Mouse (Mus musculus) hindbrain, embryonic 14.5 days (tissue): ENCODE measurements around the gene Pdlim1. TPM values are rescaled to one million over a fixed set of nuclear protein-coding genes. Genes with fewer than 3 reads are reported as not detected.

ENCODE experiments used
- ATAC-seq: fragments of 200-750 bp; cut with Nextera tagmentation; 2 replicates; pipeline ENCODE4 v1.8.0; 2017; ENCODE audit warnings: moderate number of reproducible peaks, mild to moderate bottlenecking, moderate TSS enrichment, moderate library complexity; ENCODE audit not compliant: low FRiP score
- DNase-seq: peaks from one replicate; pipeline ENCODE4 v3.0.0-alpha.2; 2015; ENCODE audit warnings: low spot score
- H3K27ac ChIP-seq: fragments of 300-500 bp; sonication (generic); 2 replicates; pipeline ENCODE4 v1.5.1; 2014; ENCODE audit warnings: mild to moderate bottlenecking, moderate library complexity
- H3K27me3 ChIP-seq: fragments of 300-500 bp; sonication (generic); 2 replicates; pipeline ENCODE4 v1.6.1; 2014; ENCODE audit warnings: mild to moderate bottlenecking, low read length, mixed read lengths; ENCODE audit not compliant: control insufficient read depth, insufficient read depth
- H3K36me3 ChIP-seq: fragments of 300-500 bp; sonication (generic); replicated peaks from 2 replicates; pipeline ENCODE4 v1.6.1; 2014; ENCODE audit not compliant: control insufficient read depth, insufficient read depth
- H3K4me1 ChIP-seq: fragments of 300-500 bp; sonication (generic); replicated peaks from 2 replicates; pipeline ENCODE4 v1.6.1; 2014; ENCODE audit warnings: antibody characterized with exemption, low read length, mixed read lengths; ENCODE audit not compliant: control insufficient read depth, insufficient read depth
- H3K4me2 ChIP-seq: fragments of 300-500 bp; sonication (generic); replicated peaks from 2 replicates; pipeline ENCODE4 v1.6.1; 2014; ENCODE audit warnings: mild to moderate bottlenecking, moderate library complexity
- H3K4me3 ChIP-seq: fragments of 300-500 bp; sonication (generic); replicated peaks from 2 replicates; pipeline ENCODE4 v1.5.1; 2014; ENCODE audit warnings: mild to moderate bottlenecking, low read length
- H3K9ac ChIP-seq: fragments of 300-500 bp; sonication (generic); 2 replicates; pipeline ENCODE4 v1.6.1; 2014
- H3K9me3 ChIP-seq: fragments of 300-500 bp; sonication (generic); 2 replicates; pipeline ENCODE4 v1.6.1; 2016; ENCODE audit warnings: low read length; ENCODE audit not compliant: control insufficient read depth
- WGBS: fragments of 180-500 bp; shearing (Covaris S2); extraction: QIAGEN DNeasy Blood & Tissue Kit; methylation state at CpG from one replicate; pipeline ENCODE4 v1.1.7; 2014; 5-methylcytosine and 5-hydroxymethylcytosine counted together
- polyA plus RNA-seq: library from polyadenylated mRNA; unstranded; fragments of >200 nt; fragmentation: Nextera tagmentation; extraction: Ambion mirVana; gene quantifications from 2 replicates; pipeline ENCODE4 v1.2.1, GENCODE M21; 2014

Pdlim1 gene
- polyA plus RNA-seq = 9.0 and 9.4 TPM in 2 replicates

GRCm38 (mm10) chr19:40271308-40271892 is at the start of gene Pdlim1:
Gene Pdlim1, minus strand, starts transcription at chr19:40271842.
- peaks cover 6% of the 10 kb centered on the region; the same call in 1 of the 2 replicates for H3K4me1 ChIP-seq
- H3K9me3 ChIP-seq = no peaks in the 10 kb centered on the region
- H3K4me2 ChIP-seq = peak within 1 kb of the TSS; percentile 97
- no peaks in the 10 kb centered on the region for H3K36me3 ChIP-seq
- DNase-seq (peak; percentile 38), ATAC-seq (peak; percentile 67)
- under 1% methylated on average over 53 of the region's 54 CpGs for WGBS
- no peak within 1 kb of the TSS for H3K27ac ChIP-seq
- H3K4me3 ChIP-seq = peak within 1 kb of the TSS; percentile 50
- peak within 1 kb of the TSS; percentile 42 for H3K9ac ChIP-seq
- H3K27me3 ChIP-seq = peaks cover 37% of the 10 kb centered on the region

- Histone ChIP-seq H3K9me3 (no peaks in the 10 kb centered on the region), H3K27me3 (no peaks in the 10 kb centered on the region), H3K27ac (no peak overlapping the region), H3K4me2 (no peak overlapping the region), H3K4me3 (no peak overlapping the region), H3K4me1 (no peaks in the 10 kb centered on the region), H3K9ac (no peak overlapping the region), H3K36me3 (peaks cover 43% of the 10 kb centered on the region)
- no peak for ATAC-seq
- DNase-seq = no peak
- WGBS = 79% methylated on average over 3 of the region's 3 CpGs
These were observed 47.6 kb upstream of the Pdlim1 start for GRCm38 (mm10) chr19:40319199-40319598.

- H3K4me3 ChIP-seq = no peak overlapping the region
- H3K27me3 ChIP-seq = no peaks in the 10 kb centered on the region
- no peak for ATAC-seq
- no peak overlapping the region for H3K9ac ChIP-seq
- no peak for DNase-seq
- no peaks in the 10 kb centered on the region for H3K4me1 ChIP-seq
- peaks cover 43% of the 10 kb centered on the region for H3K36me3 ChIP-seq
- no peak overlapping the region for H3K4me2 ChIP-seq
- 17% methylated on average over 6 of the region's 6 CpGs for WGBS
- H3K27ac ChIP-seq = no peak overlapping the region
- no peaks in the 10 kb centered on the region for H3K9me3 ChIP-seq
These were observed 46.9 kb upstream of the Pdlim1 start for GRCm38 (mm10) chr19:40318511-40318910.

DNA sequence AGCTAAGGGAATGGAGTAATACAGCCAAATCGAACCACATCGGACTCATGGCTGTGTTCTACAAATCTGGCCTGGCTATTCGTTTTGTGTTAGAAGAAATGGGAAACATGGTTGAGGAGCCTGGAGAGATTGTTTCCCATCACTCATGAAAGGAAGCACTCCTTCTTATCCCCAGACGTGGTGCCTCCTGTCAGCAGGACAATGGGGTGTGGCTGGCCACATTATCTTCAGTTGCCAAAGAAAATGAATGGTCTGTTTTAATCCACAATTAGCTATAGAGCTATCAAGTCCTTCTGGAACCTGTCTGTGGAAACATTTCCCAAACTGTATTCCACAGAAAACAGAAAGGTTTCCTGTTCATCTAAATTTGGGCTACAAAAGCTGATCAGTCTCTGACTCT is 45.4 kb upstream of the Pdlim1 start:
- no peak for ATAC-seq
- Histone ChIP-seq H3K9me3 (no peaks in the 10 kb centered on the region), H3K36me3 (peaks cover 48% of the 10 kb centered on the region), H3K27ac (no peak overlapping the region), H3K4me1 (no peaks in the 10 kb centered on the region), H3K27me3 (no peaks in the 10 kb centered on the region), H3K4me3 (no peak overlapping the region), H3K4me2 (no peak overlapping the region), H3K9ac (no peak overlapping the region)
- no peak for DNase-seq
- WGBS = 48% methylated on average over 4 of the region's 4 CpGs

GRCm38 (mm10) chr19:40314252-40314651 is 42.6 kb upstream of the Pdlim1 start:
- Histone ChIP-seq H3K27ac (no peak overlapping the region), H3K27me3 (no peaks in the 10 kb centered on the region), H3K36me3 (peaks cover 59% of the 10 kb centered on the region), H3K4me3 (no peak overlapping the region), H3K4me2 (no peak overlapping the region), H3K9me3 (no peaks in the 10 kb centered on the region), H3K4me1 (no peaks in the 10 kb centered on the region), H3K9ac (no peak overlapping the region)
- no peak for DNase-seq
- no peak for ATAC-seq
- 95% methylated on average over 11 of the region's 11 CpGs for WGBS

- ATAC-seq = no peak
These were observed 40.0 kb upstream of the Pdlim1 start for GRCm38 (mm10) chr19:40311631-40312030.

DNA sequence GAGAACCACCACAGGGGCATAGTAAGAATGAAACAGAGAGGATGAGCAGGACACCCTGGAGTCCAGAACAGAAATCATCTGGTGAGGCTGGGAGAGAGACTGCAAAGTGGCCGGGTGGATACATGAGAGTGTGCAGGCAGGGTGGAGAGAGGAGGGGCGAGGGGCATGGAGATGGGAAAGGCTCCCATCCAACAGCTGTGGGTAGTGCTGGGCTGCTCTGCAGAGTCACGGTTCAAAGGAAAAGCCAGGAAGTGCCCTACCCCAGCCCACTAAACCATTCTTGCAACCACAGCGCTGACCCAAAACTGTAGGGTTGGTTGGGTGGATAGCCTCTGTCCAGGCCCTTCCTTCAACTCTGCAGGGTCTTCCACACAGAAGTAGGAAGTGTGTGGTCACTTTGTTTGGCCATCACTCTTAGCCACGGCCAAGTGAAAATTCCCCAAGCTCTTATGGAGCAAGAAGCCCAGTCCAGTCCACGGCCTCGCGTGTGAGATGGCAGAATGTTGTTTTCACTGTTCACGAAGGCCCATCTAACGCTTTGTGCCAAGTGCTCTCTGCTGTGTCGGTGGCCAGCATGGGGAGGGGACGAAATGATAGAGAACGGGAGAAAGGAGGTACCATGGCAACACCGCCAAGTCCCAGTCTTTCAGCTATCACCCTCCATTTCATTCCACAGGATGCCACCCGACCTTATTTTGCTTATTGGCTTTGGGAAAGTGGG is 38.9 kb upstream of the Pdlim1 start:
- no peak overlapping the region for H3K9ac ChIP-seq
- H3K4me2 ChIP-seq = no peak overlapping the region
- no peaks in the 10 kb centered on the region for H3K27me3 ChIP-seq
- no peaks in the 10 kb centered on the region for H3K4me1 ChIP-seq
- WGBS = 88% methylated on average over 15 of the region's 15 CpGs
- DNase-seq (no peak), ATAC-seq (no peak)
- H3K4me3 ChIP-seq = no peak overlapping the region
- no peak overlapping the region for H3K27ac ChIP-seq
- peaks cover 63% of the 10 kb centered on the region for H3K36me3 ChIP-seq
- H3K9me3 ChIP-seq = no peaks in the 10 kb centered on the region

More at GRCm38 (mm10) chr19:40311631-40312030, 40.0 kb upstream of the Pdlim1 start:
- Histone ChIP-seq H3K27ac (no peak overlapping the region), H3K27me3 (no peaks in the 10 kb centered on the region), H3K9me3 (no peaks in the 10 kb centered on the region), H3K4me1 (no peaks in the 10 kb centered on the region), H3K4me3 (no peak overlapping the region), H3K36me3 (peaks cover 69% of the 10 kb centered on the region), H3K4me2 (no peak overlapping the region), H3K9ac (no peak overlapping the region)
- WGBS = 97% methylated on average over 8 of the region's 8 CpGs
- no peak for DNase-seq

- no peak overlapping the region for H3K9ac ChIP-seq
- H3K27ac ChIP-seq = no peak overlapping the region
- H3K4me3 ChIP-seq = no peak overlapping the region
- no peaks in the 10 kb centered on the region for H3K9me3 ChIP-seq
- ATAC-seq = no peak
- WGBS = 93% methylated on average over 12 of the region's 12 CpGs
- peaks cover 63% of the 10 kb centered on the region for H3K36me3 ChIP-seq
- H3K4me1 ChIP-seq = no peaks in the 10 kb centered on the region
- H3K27me3 ChIP-seq = no peaks in the 10 kb centered on the region
- DNase-seq = no peak
- no peak overlapping the region for H3K4me2 ChIP-seq
These were observed 38.3 kb upstream of the Pdlim1 start for GRCm38 (mm10) chr19:40309911-40310310.

- H3K9me3 ChIP-seq = no peaks in the 10 kb centered on the region
- 94% methylated on average over 7 of the region's 7 CpGs for WGBS
- no peak overlapping the region for H3K9ac ChIP-seq
- H3K36me3 ChIP-seq = peaks cover 41% of the 10 kb centered on the region
- H3K27ac ChIP-seq = no peak overlapping the region
- DNase-seq (no peak), ATAC-seq (no peak)
- H3K4me3 ChIP-seq = no peak overlapping the region
- no peaks in the 10 kb centered on the region for H3K4me1 ChIP-seq
- no peaks in the 10 kb centered on the region for H3K27me3 ChIP-seq
- no peak overlapping the region for H3K4me2 ChIP-seq
These were observed 35.9 kb upstream of the Pdlim1 start for GRCm38 (mm10) chr19:40307550-40307949.
